Mouse (Mus musculus): ENCODE measurements around the gene Itgav.
"Not testable (repeated sequence)": the region's sequence is repeated elsewhere in the genome, so short reads cannot be mapped to it uniquely, and the experiment has no call there.

- TF ChIP-seq CTCF (IDR thresholded peaks at IDR 0.05; ENCODE audit: extremely low read depth, insufficient read depth, insufficient read length, insufficient replicate concordance); POLR2A (IDR thresholded peaks at IDR 0.05; ENCODE audit: low read depth, low read length): not testable (repeated sequence)
These were observed 10.9 kb upstream of the Itgav start for GRCm38 (mm10) chr2:83713281-83713680.
